Mouse (Mus musculus) C2C12 (cell line): Measurements from ENCODE around the gene Mgat2. TPM values are rescaled to one million over a fixed set of nuclear protein-coding genes. Genes with fewer than 3 reads are reported as not detected.

Source experiments
- H3K27me3 ChIP-seq: one replicate; pipeline ENCODE4 v1.6.1; 2011; ENCODE audit not compliant: control insufficient read depth, insufficient read depth, insufficient read length
- H3K36me3 ChIP-seq: one replicate; pipeline ENCODE4 v1.6.1; 2011; ENCODE audit not compliant: control insufficient read depth, insufficient read depth
- H3K4me3 ChIP-seq: one replicate; pipeline ENCODE4 v1.5.1; 2011; ENCODE audit warnings: mild to moderate bottlenecking, control low read depth; ENCODE audit not compliant: poor library complexity, insufficient read depth, severe bottlenecking
- H3K79me2 ChIP-seq: one replicate; pipeline ENCODE4 v1.6.1; 2011; ENCODE audit not compliant: control insufficient read depth, insufficient read depth
- H3K79me3 ChIP-seq: one replicate; pipeline ENCODE4 v1.6.1; 2011; ENCODE audit warnings: low read depth, control low read depth
- H3ac ChIP-seq: one replicate; pipeline ENCODE3; 2011; ENCODE audit warnings: low read depth; ENCODE audit not compliant: control insufficient read depth, insufficient read length
- CEBPB ChIP-seq: IDR thresholded peaks from one replicate; pipeline ENCODE4 v1.6.1; 2011; ENCODE audit warnings: low read depth, mild to moderate bottlenecking, control low read depth, moderate library complexity
- CTCF ChIP-seq: IDR thresholded peaks from one replicate; pipeline ENCODE4 v1.5.1; 2011; ENCODE audit not compliant: control insufficient read depth, insufficient read depth, insufficient read length
- FOSL1 ChIP-seq: IDR thresholded peaks from one replicate; pipeline ENCODE4 v1.8.0; 2011; ENCODE audit warnings: mild to moderate bottlenecking, low read length; ENCODE audit not compliant: poor library complexity, insufficient read depth, severe bottlenecking
- MAX ChIP-seq: IDR thresholded peaks from one replicate; pipeline ENCODE4 v1.6.1; 2011; ENCODE audit warnings: mild to moderate bottlenecking, control low read depth
- MYOD1 ChIP-seq: IDR thresholded peaks from one replicate; pipeline ENCODE4 v1.6.1; 2011; ENCODE audit warnings: low read depth; ENCODE audit not compliant: control insufficient read depth, insufficient read length
- MYOG ChIP-seq: IDR thresholded peaks from one replicate; pipeline ENCODE4 v1.6.1; 2011; ENCODE audit not compliant: control insufficient read depth, insufficient read length; ENCODE audit errors: extremely low read depth
- USF1 ChIP-seq: IDR thresholded peaks from one replicate; pipeline ENCODE4 v1.6.1; 2011; ENCODE audit warnings: low read depth, mild to moderate bottlenecking, control low read depth, moderate library complexity
- polyA plus RNA-seq: library from polyadenylated mRNA; unstranded; fragments of >200 nt; fragmentation: generic; extraction: Trizol; gene quantifications from one replicate; pipeline ENCODE4 v1.2.1, GENCODE M21; 2012; ENCODE audit warnings: missing spikeins

Gene Mgat2
- polyA plus RNA-seq, 1 experiment, result 39.6 TPM

DNA sequence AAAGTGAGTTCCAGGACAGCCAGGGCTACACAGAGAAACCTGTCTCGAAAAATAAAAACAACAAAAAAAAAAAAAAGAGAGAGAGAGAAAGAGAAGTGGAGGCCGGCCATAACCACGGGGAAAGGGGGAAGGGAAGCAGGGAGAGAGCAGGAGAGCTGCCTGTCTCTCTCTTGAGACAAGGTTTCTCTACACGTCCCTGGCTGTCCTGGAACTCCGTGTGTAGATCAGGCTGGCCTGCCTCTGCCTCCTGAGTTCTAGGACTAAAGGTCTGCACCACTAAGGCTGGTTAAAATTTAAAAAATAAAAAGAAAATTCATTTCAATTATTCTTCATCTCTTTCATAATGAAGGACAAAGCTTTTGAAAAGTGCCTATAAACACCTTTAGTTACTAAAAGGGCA, 7.4 kb downstream of the Mgat2 start:
- Histone ChIP-seq H3K79me2 (peaks cover 78% of the 10 kb centered on the region), H3K4me3 (no peak overlapping the region), H3K36me3 (peaks cover 66% of the 10 kb centered on the region), H3K27me3 (no peaks in the 10 kb centered on the region), H3ac (no peak overlapping the region), H3K79me3 (peaks cover 55% of the 10 kb centered on the region)
- TF ChIP-seq USF1 (no peak), MYOD1 (no peak), CEBPB (no peak), MYOG (no peak), CTCF (no peak), FOSL1 (no peak), MAX (no peak)

DNA sequence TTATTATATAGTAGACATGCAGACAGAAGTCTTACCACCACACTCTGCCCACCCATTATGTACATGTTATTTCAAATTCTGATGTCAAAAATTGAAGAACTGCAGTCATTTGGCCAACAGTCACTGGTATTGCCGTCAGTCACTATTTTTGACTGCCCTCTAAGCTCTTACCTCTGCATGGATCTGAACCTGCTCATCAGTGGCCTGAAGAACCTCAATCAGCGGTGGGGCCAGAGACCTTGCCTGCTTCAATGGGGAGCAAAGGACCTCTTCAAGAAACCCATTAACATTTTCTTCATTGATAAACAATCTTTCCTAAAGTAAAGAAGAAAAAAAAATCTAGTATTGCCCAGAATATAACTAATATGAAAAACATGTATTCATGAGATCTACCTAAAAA, 8.7 kb downstream of the Mgat2 start:
- H3K79me2 ChIP-seq, result peaks cover 78% of the 10 kb centered on the region
- H3K79me3 ChIP-seq, result peaks cover 49% of the 10 kb centered on the region
- H3K36me3 ChIP-seq, result peaks cover 56% of the 10 kb centered on the region
- no peak overlapping the region for H3ac ChIP-seq
- TF ChIP-seq MAX, result no peak
- TF ChIP-seq CTCF, result no peak
- no peak for TF ChIP-seq CEBPB
- TF ChIP-seq MYOD1, result no peak
- TF ChIP-seq MYOG, result no peak
- no peak for TF ChIP-seq USF1
- no peak for TF ChIP-seq FOSL1
- no peak overlapping the region for H3K4me3 ChIP-seq
- no peaks in the 10 kb centered on the region for H3K27me3 ChIP-seq

DNA sequence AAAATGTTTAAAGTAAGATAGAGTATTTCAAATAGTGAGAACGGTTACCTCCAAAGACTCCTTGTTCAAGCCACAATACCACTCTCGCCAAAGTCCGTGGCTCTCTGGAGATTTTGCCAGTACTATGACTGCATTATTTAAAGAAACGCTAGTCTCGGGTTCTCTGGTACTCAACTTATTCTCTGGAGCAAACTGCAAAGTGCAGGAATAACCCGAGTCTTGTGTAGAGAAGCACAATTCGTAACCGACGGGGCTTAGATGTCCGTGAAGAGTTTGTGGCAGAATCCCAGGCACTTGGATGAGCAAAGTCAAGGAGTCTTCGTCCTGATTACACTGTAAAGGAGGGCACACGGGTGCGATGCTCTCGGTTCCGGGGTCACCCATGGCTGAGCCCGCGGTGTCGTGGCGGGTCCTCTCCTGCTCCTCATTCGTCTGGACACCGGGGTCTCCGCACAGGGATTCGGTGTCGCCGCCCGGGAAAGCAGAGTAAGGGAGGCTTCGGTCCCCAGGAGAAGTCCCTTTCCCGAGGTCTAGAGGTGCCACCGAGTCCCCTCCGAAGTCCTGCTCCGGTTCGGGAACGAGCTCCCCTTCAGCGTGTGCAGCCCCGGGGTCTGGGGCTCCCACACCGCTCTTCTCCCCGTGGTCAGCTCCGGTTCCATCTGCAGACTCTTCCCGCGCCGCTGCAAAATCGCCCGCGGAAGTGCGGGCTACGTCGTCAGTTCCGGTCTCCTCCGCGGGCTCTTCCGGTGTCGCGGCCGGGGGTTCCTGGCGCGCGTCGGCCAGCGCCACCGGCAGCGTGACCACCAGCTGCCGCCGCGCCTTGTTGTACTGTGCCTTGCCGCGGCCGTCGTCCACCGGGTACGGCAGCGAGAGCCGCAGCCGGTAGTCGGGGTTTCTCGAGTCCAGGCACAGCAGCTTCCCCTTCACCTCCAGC, 12.8 kb downstream of the Mgat2 start, which contains the start of gene Gm49383:
Gene Gm49383 (minus strand): TSS at position 661 of the 934 bp plus-strand sequence.
- Histone ChIP-seq H3K79me3 (peaks cover 63% of the 10 kb centered on the region), H3K4me3 (peak within 1 kb of the TSS; percentile 89), H3K36me3 (peaks cover 52% of the 10 kb centered on the region), H3K79me2 (peaks cover 87% of the 10 kb centered on the region), H3K27me3 (no peaks in the 10 kb centered on the region), H3ac (peak within 1 kb of the TSS; percentile 90)
- no peak for TF ChIP-seq CTCF

DNA sequence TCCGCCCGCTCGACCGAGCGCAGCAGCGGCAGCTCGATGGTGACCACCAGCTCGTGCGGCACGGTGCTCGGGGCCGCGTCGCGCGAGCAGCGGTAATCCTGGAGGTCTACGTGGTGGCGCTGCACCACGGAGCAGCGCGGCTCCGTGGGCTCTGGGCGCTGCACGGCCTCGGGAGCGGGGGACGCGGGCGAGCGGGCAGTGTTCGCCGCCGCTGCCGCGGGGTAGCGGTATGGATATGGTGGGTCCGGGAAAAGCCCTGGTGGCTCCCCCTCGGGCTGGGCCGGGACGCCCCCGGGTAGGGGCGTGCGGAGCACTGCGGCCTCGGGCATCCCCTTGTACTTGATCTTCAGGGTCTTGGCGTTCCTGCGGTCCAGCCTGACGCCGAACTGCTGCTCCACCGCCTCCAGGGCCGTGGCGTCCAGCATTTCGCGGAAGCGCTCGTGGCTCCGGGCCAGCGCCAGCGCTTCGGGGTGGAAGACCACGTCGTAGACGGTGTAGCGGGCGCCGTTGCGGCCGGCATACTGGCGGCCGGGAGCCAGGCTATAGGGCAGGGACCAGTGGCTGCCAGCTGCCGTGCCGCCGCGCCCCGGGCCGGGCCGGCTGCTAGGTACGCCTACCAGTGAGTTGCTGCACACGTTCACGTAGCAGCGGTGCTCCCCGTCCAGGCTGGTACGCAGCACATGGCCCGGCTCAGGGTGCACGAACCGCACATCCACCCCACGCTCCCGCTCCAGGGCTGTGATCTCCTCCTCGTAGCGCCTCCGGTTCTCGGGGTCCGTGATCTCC, 13.6 kb downstream of the Mgat2 start:
- TF ChIP-seq MYOG (no peak), USF1 (no peak), FOSL1 (no peak), CTCF (peak; percentile 5), MAX (peak; percentile 52), CEBPB (no peak), MYOD1 (no peak)
- H3K27me3 ChIP-seq, result no peaks in the 10 kb centered on the region
- peak overlapping the region; percentile 90 for H3ac ChIP-seq
- H3K4me3 ChIP-seq, result peak overlapping the region; percentile 89
- peaks cover 52% of the 10 kb centered on the region for H3K36me3 ChIP-seq
- peaks cover 60% of the 10 kb centered on the region for H3K79me3 ChIP-seq
- peaks cover 85% of the 10 kb centered on the region for H3K79me2 ChIP-seq

DNA sequence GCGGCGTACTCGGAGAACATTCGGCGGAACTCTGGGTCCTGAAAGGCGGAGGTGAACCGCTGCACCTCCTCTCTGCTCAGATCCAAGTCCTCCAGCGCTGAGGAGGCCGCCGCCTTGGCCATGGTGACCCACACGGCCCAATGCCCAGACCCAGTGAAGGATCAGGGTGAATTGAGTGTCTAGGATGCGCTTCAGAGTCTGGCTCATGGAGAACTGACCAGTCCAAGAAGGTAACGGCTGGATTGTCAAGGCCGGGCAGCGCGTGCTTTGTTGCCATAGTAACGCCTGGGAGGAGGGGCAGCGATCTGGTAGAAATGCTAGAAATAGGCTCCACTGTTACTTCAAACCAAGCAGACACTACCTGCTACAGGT, 14.2 kb downstream of the Mgat2 start, which contains the start of gene Dnaaf2:
Gene Dnaaf2 (minus strand): TSS at position 266 of the 372 bp plus-strand sequence.
- peaks cover 54% of the 10 kb centered on the region for H3K79me3 ChIP-seq
- peaks cover 79% of the 10 kb centered on the region for H3K79me2 ChIP-seq
- TF ChIP-seq MAX, result no peak
- no peak for TF ChIP-seq USF1
- TF ChIP-seq MYOG, result no peak
- no peak for TF ChIP-seq FOSL1
- no peak for TF ChIP-seq CTCF
- TF ChIP-seq MYOD1, result no peak
- no peak for TF ChIP-seq CEBPB
- H3ac ChIP-seq, result peak within 1 kb of the TSS; percentile 90
- H3K4me3 ChIP-seq, result peak within 1 kb of the TSS; percentile 89
- peaks cover 51% of the 10 kb centered on the region for H3K36me3 ChIP-seq
- no peaks in the 10 kb centered on the region for H3K27me3 ChIP-seq
